Mouse (Mus musculus): ENCODE measurements at regions not wholly inside any gene's neighbourhood (a gene's known extent, or its start where the extent isn't known, plus 50 kb on each side); places are given as distances from the start of the nearest gene placed in this dataset.

DNA sequence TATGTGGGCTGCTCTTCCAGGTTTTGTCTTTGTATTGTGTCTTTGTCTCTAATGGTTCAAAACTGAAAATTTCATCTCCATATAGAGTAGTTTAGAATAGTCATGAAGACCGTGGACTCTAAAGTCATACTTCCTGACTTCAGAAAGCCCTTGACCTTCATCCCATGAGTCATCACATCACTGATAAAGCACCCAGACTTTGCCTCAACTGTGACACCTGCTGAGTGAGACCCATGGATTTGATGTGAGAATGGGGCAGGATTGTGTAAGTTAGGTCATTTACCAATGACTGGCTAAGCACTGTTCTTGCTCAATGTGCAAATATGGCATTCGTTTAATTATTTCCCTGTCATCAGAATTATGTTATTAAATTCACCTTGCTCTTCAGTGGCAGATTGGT is 714.2 kb downstream of the Tmem132b start:
- TF ChIP-seq GATA1 (IDR thresholded peaks at IDR 0.05; ENCODE audit: borderline replicate concordance, low read length) (no peak), FLI1 (IDR thresholded peaks at IDR 0.05; ENCODE audit: low read length) (no peak)
